Mouse (Mus musculus) heart, postnatal 36 days (tissue): ENCODE measurements around the gene Ccdc117. TPM values are rescaled to one million over a fixed set of nuclear protein-coding genes. Genes with fewer than 3 reads are reported as not detected.
A peak's percentile ranks its signal among the peaks of the same experiment; 100 is the strongest.
"Not testable (repeated sequence)": the region's sequence is repeated elsewhere in the genome, so short reads cannot be mapped to it uniquely, and the experiment has no call there.

Source experiments
- DNase-seq, 2 experiments: peaks; one replicate each; pipeline ENCODE4 v3.0.0; 2021 to 2022
- intact Hi-C: fragments of 180-260 bp; cut with DNase I; formaldehyde crosslinking; loops from one replicate; pipeline ENCODE4 v1.15.1; 2025
- total RNA-seq, 2 experiments: library from RNA; stranded (reverse); gene quantifications; 2 replicates each; pipeline ENCODE4 v1.2.3; 2021

The Ccdc117 gene
- total RNA-seq: 10 to 100 TPM; 19.5 to 23.2 TPM

- peak; percentile 88 to 89 for DNase-seq
- intact Hi-C loops: no loop called here
Measured at GRCm38 (mm10) chr11:5541799-5542481, at the start of gene Ccdc117. TSS of gene Ccdc117 (minus strand) at chr11:5542187.

DNA sequence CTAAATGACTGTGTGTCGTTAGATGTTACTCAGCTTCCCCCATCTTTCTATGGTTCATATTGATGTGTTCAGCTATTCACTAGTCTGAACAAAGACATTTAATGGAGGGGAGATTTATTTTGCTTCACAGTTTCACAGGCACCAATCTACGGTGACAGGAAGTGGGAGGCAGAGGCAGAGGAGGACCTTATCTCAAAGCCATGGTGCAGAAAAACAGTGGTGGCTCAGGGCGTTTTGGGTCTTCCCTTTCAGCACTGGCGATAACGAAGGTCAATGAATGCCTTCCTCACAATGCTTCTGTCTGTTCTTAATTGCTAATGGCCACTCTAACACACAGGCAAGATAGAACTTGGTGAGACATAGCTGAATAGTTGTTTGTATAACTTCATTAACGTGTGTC is 33.1 kb upstream of the Ccdc117 start:
- intact Hi-C loops: no loop called here
- no peak for DNase-seq

- intact Hi-C loops: no loop called here
- DNase-seq: no peak
Measured at GRCm38 (mm10) chr11:5573821-5574220, 31.8 kb upstream of the Ccdc117 start.

DNA sequence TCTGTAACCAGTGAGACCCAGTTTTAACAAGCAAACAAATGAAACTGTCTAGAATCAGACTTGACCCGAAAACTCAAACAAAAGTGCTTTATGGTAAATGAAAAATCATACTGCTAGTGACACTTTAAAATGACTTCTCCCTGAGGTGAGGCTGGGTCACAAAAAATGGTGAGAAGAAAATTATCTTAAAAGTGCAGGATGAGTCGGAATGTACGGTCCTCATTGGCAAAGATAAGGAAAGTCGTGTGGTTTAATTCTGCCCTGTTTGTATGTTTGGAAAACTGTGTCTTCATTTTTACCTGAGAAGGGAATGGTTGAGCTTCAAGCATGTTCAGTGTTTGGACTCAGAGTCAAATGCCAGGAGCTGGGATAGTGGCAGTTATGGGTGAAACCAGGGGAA is 29.9 kb upstream of the Ccdc117 start:
- DNase-seq: no peak
- intact Hi-C loops: no loop called here

DNA sequence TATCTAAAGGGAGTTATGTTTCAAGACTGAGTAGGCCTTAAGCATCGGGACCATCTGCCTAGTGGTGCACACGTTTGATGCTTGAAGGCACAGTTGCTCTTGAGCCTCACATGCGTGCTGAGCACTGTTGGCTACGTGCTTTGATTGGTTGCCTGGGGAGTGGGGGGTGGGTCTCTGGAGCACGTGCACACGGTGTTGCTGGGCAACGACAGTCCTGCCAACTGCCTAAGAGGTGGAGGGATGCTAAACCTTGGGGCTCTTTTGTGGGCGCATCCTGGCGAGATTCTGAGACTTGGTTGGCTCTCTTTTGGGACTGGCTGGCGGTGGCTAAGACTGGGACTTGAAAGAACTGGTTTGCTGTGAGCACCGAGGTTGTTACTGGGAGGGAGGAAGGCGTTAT is 27.5 kb upstream of the Ccdc117 start, which contains the start of gene Ankrd36:
TSS of gene Ankrd36 (plus strand) at position 211 of the 400 bp plus-strand sequence.
- DNase-seq: no peak
- intact Hi-C loops: no loop called here

DNA sequence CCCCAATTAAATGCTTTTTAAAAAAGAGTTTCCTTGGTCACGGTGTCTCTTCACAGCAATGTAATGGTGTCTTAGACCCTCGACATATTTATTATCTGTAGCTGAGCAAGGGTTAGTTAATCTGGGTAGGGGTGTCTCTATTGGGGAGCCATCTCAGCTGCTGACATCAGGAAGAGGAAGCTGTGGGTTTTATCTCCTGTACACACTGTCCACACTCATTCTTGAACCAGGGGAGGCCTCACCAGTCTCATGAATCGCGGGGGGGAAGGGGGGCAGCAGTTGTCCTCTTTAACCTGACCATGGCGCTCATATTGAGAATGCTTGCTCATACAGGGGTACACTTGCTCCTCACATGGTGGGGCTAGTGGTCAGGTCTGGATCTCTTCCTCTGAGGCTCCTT is 26.1 kb upstream of the Ccdc117 start:
- no peak for DNase-seq
- intact Hi-C loops: no loop called here

DNA sequence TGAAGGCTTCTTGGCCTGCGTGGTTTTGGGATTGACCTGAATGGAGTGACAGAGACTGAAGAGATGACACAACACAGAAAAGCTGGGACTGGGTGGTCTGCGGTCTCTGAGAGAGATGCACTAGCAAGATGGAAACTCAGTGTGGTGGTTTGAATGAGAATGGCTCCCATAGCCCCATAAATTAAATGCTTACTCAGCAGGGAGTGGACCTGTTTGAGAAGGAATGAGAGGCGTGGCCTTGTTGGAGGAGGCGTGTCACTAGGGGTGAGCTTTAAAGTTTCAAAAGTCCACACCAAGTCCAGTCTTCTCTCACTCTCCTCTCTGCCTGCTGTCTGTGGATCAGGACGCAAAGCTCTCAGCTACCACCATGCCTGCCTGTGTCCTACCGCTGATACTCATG is 25.7 kb upstream of the Ccdc117 start:
- no peak for DNase-seq
- intact Hi-C loops: no loop called here

GRCm38 (mm10) chr11:5566506-5566905 is 24.5 kb upstream of the Ccdc117 start:
- intact Hi-C loops: no loop called here
- no peak for DNase-seq

DNA sequence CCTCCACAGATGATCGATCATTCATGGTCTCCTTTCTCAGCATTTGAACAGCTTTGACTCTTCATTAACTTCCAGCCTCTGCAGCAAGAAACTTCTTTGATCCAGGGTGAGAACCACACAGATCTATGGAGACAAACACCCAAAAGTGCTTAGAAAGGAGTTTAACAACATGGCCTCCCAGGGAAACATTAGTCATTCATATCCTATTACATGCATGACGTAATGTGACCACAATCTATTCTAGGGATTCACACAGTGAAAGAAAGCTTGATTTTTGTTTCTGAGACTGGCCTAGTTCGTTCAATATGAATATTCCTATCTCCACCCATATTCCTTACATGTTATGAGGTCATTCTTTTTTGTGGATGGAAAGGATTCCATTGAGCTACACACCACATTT is 23.6 kb upstream of the Ccdc117 start:
- intact Hi-C loops: no loop called here

DNA sequence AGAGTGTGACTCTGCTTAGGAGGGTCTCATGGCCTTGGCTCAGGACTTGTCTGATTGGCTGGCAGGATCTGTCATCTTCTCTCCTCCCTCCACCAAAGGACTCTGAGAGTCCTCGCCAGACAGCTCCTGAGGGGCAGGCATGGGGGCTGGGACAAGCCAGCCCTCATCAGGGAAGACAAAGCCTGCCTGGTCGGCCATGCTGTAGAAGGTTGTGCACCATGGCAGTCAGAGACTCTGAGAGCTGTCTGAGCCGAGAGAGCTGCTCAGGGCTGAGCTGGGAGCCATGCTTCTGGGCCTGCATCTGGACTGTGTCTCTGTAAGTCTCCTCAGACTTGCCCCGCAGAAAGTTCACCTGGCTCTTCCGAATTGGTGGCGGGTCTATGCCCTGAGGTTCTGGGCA is 21.9 kb upstream of the Ccdc117 start:
- intact Hi-C loops: no loop called here
- DNase-seq: no peak

More for the DNA sequence above, 23.6 kb upstream of the Ccdc117 start:
- no peak for DNase-seq

DNA sequence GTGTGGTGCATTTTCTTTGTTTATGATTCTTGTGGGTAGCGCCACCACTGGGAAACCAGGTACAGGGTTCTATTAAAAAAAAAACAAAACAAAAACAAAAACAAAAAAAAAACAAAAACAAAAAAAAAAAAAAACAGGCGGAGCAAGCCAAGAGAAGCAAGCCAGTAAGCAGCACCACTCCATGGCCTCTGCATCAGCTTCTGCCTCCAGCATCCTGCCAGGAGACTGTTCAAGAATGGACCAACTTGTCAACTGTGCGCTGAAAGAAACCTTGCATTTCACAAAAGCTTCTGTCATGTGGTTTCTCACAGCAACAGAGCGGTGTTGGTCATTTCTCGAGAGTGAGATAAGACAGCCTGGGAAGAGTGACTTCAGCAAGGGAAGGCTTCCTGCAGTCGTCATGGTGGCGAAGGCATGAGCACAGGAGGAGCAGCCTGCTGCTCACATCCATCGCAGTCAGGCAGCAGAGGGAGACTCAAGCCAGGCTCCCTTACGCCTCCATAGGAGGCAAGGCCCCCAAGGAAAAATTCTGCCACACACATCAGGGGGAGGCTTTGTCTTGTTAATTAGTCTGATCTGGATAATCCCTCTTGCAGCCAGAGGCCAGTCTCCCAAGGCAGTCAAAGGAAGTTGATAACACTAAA is 20.8 kb upstream of the Ccdc117 start:
- DNase-seq: no peak

GRCm38 (mm10) chr11:5560273-5560672 is 18.3 kb upstream of the Ccdc117 start:
- intact Hi-C loops: no loop called here
- no peak for DNase-seq

More for the DNA sequence above, 20.8 kb upstream of the Ccdc117 start:
- intact Hi-C loops: no loop called here

DNA sequence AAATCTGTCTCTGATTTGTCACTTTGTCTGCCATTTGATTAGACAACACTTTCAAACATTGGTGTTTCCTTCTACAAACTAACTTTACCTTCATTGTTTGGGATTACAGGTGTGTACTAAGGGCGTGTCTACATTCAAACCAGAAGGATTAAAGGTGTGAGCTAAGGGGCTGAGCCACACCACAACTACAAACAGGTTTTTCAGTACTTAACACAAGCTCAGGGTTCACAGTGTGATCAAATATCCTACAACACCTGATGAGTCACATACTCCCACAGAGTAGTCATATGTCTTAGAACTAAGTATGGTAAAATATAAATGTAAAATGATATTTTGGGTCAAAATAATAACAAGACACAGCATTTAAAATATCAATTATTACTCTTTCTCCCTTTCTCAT is 9.9 kb upstream of the Ccdc117 start:
- intact Hi-C loops: no loop called here

GRCm38 (mm10) chr11:5551430-5551829 is 9.4 kb upstream of the Ccdc117 start:
- no peak for DNase-seq
- intact Hi-C loops: no loop called here

More for the DNA sequence above, 9.9 kb upstream of the Ccdc117 start:
- no peak for DNase-seq

DNA sequence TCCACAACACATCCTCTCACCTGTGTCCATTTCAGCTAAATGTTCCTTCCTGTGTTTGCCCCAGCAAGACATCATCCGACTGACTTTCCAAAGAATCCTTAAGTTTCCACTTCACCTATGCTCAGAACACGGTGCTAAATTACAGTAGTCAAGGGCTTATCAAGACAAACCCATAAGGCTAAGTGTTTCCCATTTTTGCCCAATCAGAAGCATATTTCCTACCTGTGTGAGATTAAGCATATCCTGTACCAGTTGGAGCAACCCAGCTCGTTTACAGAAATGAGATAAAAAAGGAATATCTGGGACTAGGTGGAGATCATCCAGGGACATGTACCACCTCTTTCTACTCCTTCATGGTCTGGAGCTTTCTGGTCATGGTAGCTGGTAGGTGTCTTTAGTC is 4.7 kb upstream of the Ccdc117 start:
- DNase-seq: no peak
- intact Hi-C loops: no loop called here

GRCm38 (mm10) chr11:5545457-5545856 is 3.5 kb upstream of the Ccdc117 start:
- DNase-seq: no peak
- intact Hi-C loops: no loop called here

DNA sequence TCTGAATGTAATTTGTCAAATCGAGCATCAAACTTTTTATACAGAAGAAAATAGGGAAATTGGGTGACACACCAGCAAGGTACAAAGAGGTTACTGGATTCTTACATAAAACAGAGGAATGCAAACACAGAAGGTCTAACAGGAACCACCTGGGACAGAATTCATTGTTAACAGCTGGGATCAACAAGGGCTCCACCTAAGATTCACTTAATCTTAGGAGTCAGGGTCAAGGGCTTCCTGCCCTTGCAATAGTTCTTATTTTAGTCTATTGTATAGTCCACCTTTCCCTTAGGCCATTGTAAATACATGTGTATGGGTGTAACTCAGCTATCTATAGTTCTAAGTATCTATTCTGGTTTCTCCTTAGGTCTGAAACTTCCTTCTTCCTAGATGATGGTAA is 2.7 kb upstream of the Ccdc117 start:
- intact Hi-C loops, DNase-seq: not testable (repeated sequence)

- no peak for DNase-seq
- intact Hi-C loops: no loop called here
Measured at GRCm38 (mm10) chr11:5543281-5543680, 1.3 kb upstream of the Ccdc117 start.

DNA sequence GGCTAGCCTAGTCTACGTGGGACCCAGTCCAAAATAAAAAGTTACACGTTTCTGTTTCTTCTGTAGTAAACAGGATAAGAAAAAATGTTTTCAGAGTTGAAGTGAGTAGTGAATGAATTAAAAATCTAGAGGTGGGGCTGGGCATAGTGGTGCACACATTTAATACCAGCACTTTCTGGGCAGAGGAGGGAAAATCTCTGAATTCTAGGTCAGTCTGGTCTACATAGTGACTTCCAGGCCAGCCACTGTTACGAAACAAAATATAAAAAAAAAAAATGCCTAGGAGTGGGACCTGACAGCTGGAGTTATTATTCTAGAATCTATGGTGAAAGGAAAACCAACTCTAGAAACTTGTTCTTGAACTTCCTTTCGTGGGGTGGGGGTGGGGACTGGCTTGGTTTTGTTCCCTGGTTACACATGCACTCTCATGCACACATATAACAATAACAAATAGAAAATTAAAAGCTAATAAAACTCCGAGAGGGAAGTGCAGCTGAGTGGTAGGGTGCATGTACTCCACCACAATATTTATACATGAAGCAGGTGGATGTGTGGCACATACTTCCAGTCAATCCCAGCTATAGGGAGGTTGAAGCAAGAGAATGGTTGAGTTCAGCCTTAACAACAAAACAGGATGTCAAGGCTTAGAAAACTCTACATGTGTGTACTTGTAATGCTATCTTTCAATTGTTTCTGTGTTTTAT is 647 bp upstream of the Ccdc117 start:
- intact Hi-C loops: no loop called here
- no peak for DNase-seq

DNA sequence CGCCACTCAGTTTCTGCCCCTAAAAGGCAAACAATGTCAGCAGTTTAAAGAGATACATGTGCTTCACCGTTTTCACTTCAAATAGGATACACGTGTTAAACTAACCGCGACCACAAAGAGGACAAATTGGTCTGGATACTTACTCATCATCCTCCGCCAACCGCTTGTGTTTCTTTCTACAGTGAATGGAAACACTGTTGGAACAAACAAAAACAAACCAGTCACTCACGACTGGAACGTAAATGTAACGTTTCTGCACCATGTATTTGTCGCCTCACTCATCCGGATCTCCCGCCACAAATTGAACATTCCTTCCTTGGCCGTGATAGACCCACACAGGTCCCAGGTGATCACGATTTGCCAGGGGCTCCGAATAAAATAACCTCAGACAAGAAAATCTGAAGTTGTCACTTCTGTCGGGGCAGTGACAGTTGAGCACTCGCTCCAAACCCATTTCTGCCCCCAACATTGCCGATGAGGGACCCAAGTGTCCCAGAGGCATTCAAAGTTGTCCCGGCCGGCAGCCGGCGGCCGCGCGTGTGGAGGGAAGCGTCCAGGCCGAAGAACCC is 673 bp downstream of the Ccdc117 start:
- intact Hi-C loops: no loop called here
- DNase-seq: no peak

GRCm38 (mm10) chr11:5540331-5540730 is 1.7 kb downstream of the Ccdc117 start:
- intact Hi-C loops: no loop called here
- DNase-seq: no peak
